Mouse (Mus musculus): ENCODE data around the gene Gm20708. TPM values are rescaled to one million over a fixed set of nuclear protein-coding genes. Genes with fewer than 3 reads are reported as not detected.

Gm20708 gene
- polyA plus RNA-seq, 1 experiment from 2014 or later: 0.21 TPM

GRCm38 (mm10) chr11:117857462-117857861 lies 48.0 kb downstream of the Gm20708 start:
- no peaks in the 10 kb centered on the region for H3K27me3 ChIP-seq (ENCODE audit: insufficient read depth, low read length)
- DNase-seq (ENCODE audit: low spot score) (no peak), ATAC-seq (replicated peaks; ENCODE audit: low FRiP score, low read depth) (no peak)
- no peaks in the 10 kb centered on the region for H3K4me1 ChIP-seq (replicated peaks; ENCODE audit: insufficient read depth, low read length)
- H3K36me3 ChIP-seq (ENCODE audit: insufficient read depth, low read length): peaks cover 13% of the 10 kb centered on the region; the same call in 1 of the 2 replicates
- no peak overlapping the region for H3K4me3 ChIP-seq (replicated peaks; ENCODE audit: low read depth, low read length)
- H3K9me3 ChIP-seq (replicated peaks; ENCODE audit: low read length): no peaks in the 10 kb centered on the region
- no peak overlapping the region for H3K4me2 ChIP-seq (ENCODE audit: low read length)
- WGBS: 91% methylated on average over 10 of the region's 10 CpGs
- no peak overlapping the region for H3K27ac ChIP-seq
- H3K9ac ChIP-seq (ENCODE audit: low read depth, low read length): no peak overlapping the region
- TF ChIP-seq CTCF (IDR thresholded peaks at IDR 0.05; ENCODE audit: low read depth): no peak

- H3K36me3 ChIP-seq (ENCODE audit: insufficient read depth, low read length): peaks cover 10% of the 10 kb centered on the region; the same call in 1 of the 2 replicates
- H3K27me3 ChIP-seq (ENCODE audit: insufficient read depth, low read length): no peaks in the 10 kb centered on the region
- no peak overlapping the region for H3K4me3 ChIP-seq (replicated peaks; ENCODE audit: low read depth, low read length)
- WGBS: 40% methylated on average over 3 of the region's 3 CpGs
- ATAC-seq (replicated peaks; ENCODE audit: low FRiP score, low read depth) (no peak), DNase-seq (ENCODE audit: low spot score) (no peak)
- TF ChIP-seq CTCF (IDR thresholded peaks at IDR 0.05; ENCODE audit: low read depth): no peak
- no peaks in the 10 kb centered on the region for H3K9me3 ChIP-seq (replicated peaks; ENCODE audit: low read length)
- no peak overlapping the region for H3K27ac ChIP-seq
- no peak overlapping the region for H3K4me2 ChIP-seq (ENCODE audit: low read length)
- no peak overlapping the region for H3K9ac ChIP-seq (ENCODE audit: low read depth, low read length)
- H3K4me1 ChIP-seq (replicated peaks; ENCODE audit: insufficient read depth, low read length): no peaks in the 10 kb centered on the region
These were observed 48.9 kb downstream of the Gm20708 start for GRCm38 (mm10) chr11:117858392-117858791.

GRCm38 (mm10) chr11:117860601-117861000 lies 51.1 kb downstream of the Gm20708 start, which contains the start of gene Tmem235:
Tmem235 (plus strand) TSS chr11:117860752.
- TF ChIP-seq CTCF (IDR thresholded peaks at IDR 0.05; ENCODE audit: low read depth): no peak
- Histone ChIP-seq H3K4me3 (replicated peaks; ENCODE audit: low read depth, low read length) (no peak within 1 kb of the TSS), H3K9ac (ENCODE audit: low read depth, low read length) (no peak within 1 kb of the TSS), H3K27me3 (ENCODE audit: insufficient read depth, low read length) (no peaks in the 10 kb centered on the region), H3K4me2 (ENCODE audit: low read length) (0 out of 2 replicates have a peak within 1 kb of the TSS, but pooled peaks have one; percentile 2), H3K4me1 (replicated peaks; ENCODE audit: insufficient read depth, low read length) (peaks cover 3% of the 10 kb centered on the region; the same call in 1 of the 2 replicates), H3K9me3 (replicated peaks; ENCODE audit: low read length) (no peaks in the 10 kb centered on the region), H3K36me3 (ENCODE audit: insufficient read depth, low read length) (peaks cover 10% of the 10 kb centered on the region; the same call in 1 of the 2 replicates), H3K27ac (no peak within 1 kb of the TSS)
- 6% methylated on average over 23 of the region's 23 CpGs for WGBS
- ATAC-seq (replicated peaks; ENCODE audit: low FRiP score, low read depth) (no peak), DNase-seq (ENCODE audit: low spot score) (no peak)

GRCm38 (mm10) chr11:117863174-117863856 lies 53.8 kb downstream of the Gm20708 start:
- Histone ChIP-seq H3K27me3 (ENCODE audit: insufficient read depth, low read length) (no peaks in the 10 kb centered on the region), H3K9ac (ENCODE audit: low read depth, low read length) (no peak overlapping the region), H3K4me1 (replicated peaks; ENCODE audit: insufficient read depth, low read length) (peaks cover 12% of the 10 kb centered on the region), H3K36me3 (ENCODE audit: insufficient read depth, low read length) (no peaks in the 10 kb centered on the region), H3K4me2 (ENCODE audit: low read length) (no peak overlapping the region), H3K27ac (peak overlapping the region; percentile 63; the same call in 1 of the 2 replicates), H3K9me3 (replicated peaks; ENCODE audit: low read length) (no peaks in the 10 kb centered on the region), H3K4me3 (replicated peaks; ENCODE audit: low read depth, low read length) (no peak overlapping the region)
- peak; percentile 33; the same call in 1 of the 2 replicates for ATAC-seq (replicated peaks; ENCODE audit: low FRiP score, low read depth)
- no peak for DNase-seq (ENCODE audit: low spot score)
- WGBS: 38% methylated on average over 11 of the region's 11 CpGs
- TF ChIP-seq CTCF (IDR thresholded peaks at IDR 0.05; ENCODE audit: low read depth): no peak

GRCm38 (mm10) chr11:117864805-117865204 lies 55.3 kb downstream of the Gm20708 start:
- H3K27me3 ChIP-seq (ENCODE audit: insufficient read depth, low read length): no peaks in the 10 kb centered on the region
- no peak for DNase-seq (ENCODE audit: low spot score)
- 67% methylated on average over 2 of the region's 2 CpGs for WGBS
- TF ChIP-seq CTCF (IDR thresholded peaks at IDR 0.05; ENCODE audit: low read depth): no peak
- peaks cover 12% of the 10 kb centered on the region for H3K4me1 ChIP-seq (replicated peaks; ENCODE audit: insufficient read depth, low read length)
- H3K9me3 ChIP-seq (replicated peaks; ENCODE audit: low read length): no peaks in the 10 kb centered on the region
- H3K27ac ChIP-seq: no peak overlapping the region
- no peak overlapping the region for H3K4me2 ChIP-seq (ENCODE audit: low read length)
- no peak overlapping the region for H3K9ac ChIP-seq (ENCODE audit: low read depth, low read length)
- no peaks in the 10 kb centered on the region for H3K36me3 ChIP-seq (ENCODE audit: insufficient read depth, low read length)
- no peak for ATAC-seq (replicated peaks; ENCODE audit: low FRiP score, low read depth)
- H3K4me3 ChIP-seq (replicated peaks; ENCODE audit: low read depth, low read length): no peak overlapping the region

- ATAC-seq (replicated peaks; ENCODE audit: low FRiP score, low read depth): 0 out of 2 replicates have a peak, but pooled peaks have one; percentile 4
- 14% methylated on average over 6 of the region's 6 CpGs for WGBS
- H3K4me2 ChIP-seq (ENCODE audit: low read length): no peak overlapping the region
- H3K27ac ChIP-seq: peak overlapping the region; percentile 25; the same call in 1 of the 2 replicates
- H3K4me1 ChIP-seq (replicated peaks; ENCODE audit: insufficient read depth, low read length): peaks cover 12% of the 10 kb centered on the region
- no peak overlapping the region for H3K4me3 ChIP-seq (replicated peaks; ENCODE audit: low read depth, low read length)
- H3K9ac ChIP-seq (ENCODE audit: low read depth, low read length): 0 out of 2 replicates have a peak overlapping the region, but pooled peaks have one; percentile 13
- H3K9me3 ChIP-seq (replicated peaks; ENCODE audit: low read length): no peaks in the 10 kb centered on the region
- TF ChIP-seq CTCF (IDR thresholded peaks at IDR 0.05; ENCODE audit: low read depth): no peak
- H3K27me3 ChIP-seq (ENCODE audit: insufficient read depth, low read length): no peaks in the 10 kb centered on the region
- no peaks in the 10 kb centered on the region for H3K36me3 ChIP-seq (ENCODE audit: insufficient read depth, low read length)
- no peak for DNase-seq (ENCODE audit: low spot score)
These were observed 56.5 kb downstream of the Gm20708 start for GRCm38 (mm10) chr11:117865988-117866387.
